Mouse (Mus musculus): ENCODE results near the gene Shroom1. TPM values are rescaled to one million over a fixed set of nuclear protein-coding genes. Genes with fewer than 3 reads are reported as not detected.
A peak's percentile ranks its signal among the peaks of the same experiment; 100 is the strongest.

Gene Shroom1
- polyA plus RNA-seq, 1 experiment, result 0.35 TPM

- Histone ChIP-seq H3K27me3 (ENCODE audit: control insufficient read depth, insufficient read depth, low read length) (no peaks in the 10 kb centered on the region), H3K4me1 (ENCODE audit: control insufficient read depth, insufficient read depth, insufficient read length) (no peaks in the 10 kb centered on the region), H3K27ac (ENCODE audit: insufficient read depth, low read length) (no peak overlapping the region), H3K4me3 (ENCODE audit: extremely low read depth, insufficient read depth, insufficient read length) (no peak overlapping the region), H3K36me3 (ENCODE audit: control insufficient read depth, insufficient read depth, low read length) (no peaks in the 10 kb centered on the region)
- TF ChIP-seq POLR2A (IDR thresholded peaks at IDR 0.05; ENCODE audit: low read depth, low read length) (no peak), CTCF (IDR thresholded peaks at IDR 0.05; ENCODE audit: extremely low read depth, insufficient read depth, insufficient read length, insufficient replicate concordance) (peak; percentile 4; the same call in 1 of the 2 replicates)
- peak in 1 of 2 experiments; percentile 30 for DNase-seq (ENCODE audit: low read depth in 1 of 2, low spot score in 2 of 2)
- 7% methylated on average over 6 of the region's 6 CpGs for WGBS
These were observed 13.1 kb upstream of the Shroom1 start for GRCm38 (mm10) chr11:53443861-53444260.

GRCm38 (mm10) chr11:53445562-53445961, 11.4 kb upstream of the Shroom1 start:
- Histone ChIP-seq H3K4me1 (ENCODE audit: control insufficient read depth, insufficient read depth, insufficient read length) (no peaks in the 10 kb centered on the region), H3K27ac (ENCODE audit: insufficient read depth, low read length) (no peak overlapping the region), H3K36me3 (ENCODE audit: control insufficient read depth, insufficient read depth, low read length) (no peaks in the 10 kb centered on the region), H3K4me3 (ENCODE audit: extremely low read depth, insufficient read depth, insufficient read length) (no peak overlapping the region), H3K27me3 (ENCODE audit: control insufficient read depth, insufficient read depth, low read length) (no peaks in the 10 kb centered on the region)
- 93% methylated on average over 13 of the region's 13 CpGs for WGBS
- TF ChIP-seq CTCF (IDR thresholded peaks at IDR 0.05; ENCODE audit: extremely low read depth, insufficient read depth, insufficient read length, insufficient replicate concordance) (no peak), POLR2A (IDR thresholded peaks at IDR 0.05; ENCODE audit: low read depth, low read length) (no peak)
- no peak for DNase-seq (ENCODE audit: low read depth in 1 of 2, low spot score in 2 of 2)

- Histone ChIP-seq H3K4me1 (ENCODE audit: control insufficient read depth, insufficient read depth, insufficient read length) (no peaks in the 10 kb centered on the region), H3K27me3 (ENCODE audit: control insufficient read depth, insufficient read depth, low read length) (no peaks in the 10 kb centered on the region), H3K4me3 (ENCODE audit: extremely low read depth, insufficient read depth, insufficient read length) (no peak overlapping the region), H3K27ac (ENCODE audit: insufficient read depth, low read length) (no peak overlapping the region), H3K36me3 (ENCODE audit: control insufficient read depth, insufficient read depth, low read length) (no peaks in the 10 kb centered on the region)
- DNase-seq (ENCODE audit: low read depth in 1 of 2, low spot score in 2 of 2), result no peak
- no peak for TF ChIP-seq POLR2A (IDR thresholded peaks at IDR 0.05; ENCODE audit: low read depth, low read length)
- TF ChIP-seq CTCF (IDR thresholded peaks at IDR 0.05; ENCODE audit: extremely low read depth, insufficient read depth, insufficient read length, insufficient replicate concordance), result no peak
- 97% methylated on average over 13 of the region's 13 CpGs for WGBS
These were observed 10.8 kb upstream of the Shroom1 start for GRCm38 (mm10) chr11:53446183-53446582.

- Histone ChIP-seq H3K4me1 (ENCODE audit: control insufficient read depth, insufficient read depth, insufficient read length) (no peaks in the 10 kb centered on the region), H3K36me3 (ENCODE audit: control insufficient read depth, insufficient read depth, low read length) (no peaks in the 10 kb centered on the region), H3K4me3 (ENCODE audit: extremely low read depth, insufficient read depth, insufficient read length) (no peak overlapping the region), H3K27me3 (ENCODE audit: control insufficient read depth, insufficient read depth, low read length) (no peaks in the 10 kb centered on the region), H3K27ac (ENCODE audit: insufficient read depth, low read length) (no peak overlapping the region)
- DNase-seq (ENCODE audit: low read depth in 1 of 2, low spot score in 2 of 2), result no peak
- WGBS, result 95% methylated on average over 8 of the region's 8 CpGs
- TF ChIP-seq POLR2A (IDR thresholded peaks at IDR 0.05; ENCODE audit: low read depth, low read length) (no peak), CTCF (IDR thresholded peaks at IDR 0.05; ENCODE audit: extremely low read depth, insufficient read depth, insufficient read length, insufficient replicate concordance) (no peak)
These were observed 9.0 kb upstream of the Shroom1 start for GRCm38 (mm10) chr11:53447996-53448395.

GRCm38 (mm10) chr11:53448529-53448928, 8.5 kb upstream of the Shroom1 start:
- WGBS, result 89% methylated on average over 1 of the region's 1 CpGs
- no peak overlapping the region for H3K27ac ChIP-seq (ENCODE audit: insufficient read depth, low read length)
- DNase-seq (ENCODE audit: low read depth in 1 of 2, low spot score in 2 of 2), result no peak
- no peaks in the 10 kb centered on the region for H3K4me1 ChIP-seq (ENCODE audit: control insufficient read depth, insufficient read depth, insufficient read length)
- H3K27me3 ChIP-seq (ENCODE audit: control insufficient read depth, insufficient read depth, low read length), result no peaks in the 10 kb centered on the region
- no peak for TF ChIP-seq POLR2A (IDR thresholded peaks at IDR 0.05; ENCODE audit: low read depth, low read length)
- no peak for TF ChIP-seq CTCF (IDR thresholded peaks at IDR 0.05; ENCODE audit: extremely low read depth, insufficient read depth, insufficient read length, insufficient replicate concordance)
- H3K36me3 ChIP-seq (ENCODE audit: control insufficient read depth, insufficient read depth, low read length), result no peaks in the 10 kb centered on the region
- no peak overlapping the region for H3K4me3 ChIP-seq (ENCODE audit: extremely low read depth, insufficient read depth, insufficient read length)

GRCm38 (mm10) chr11:53450070-53450705, 6.8 kb upstream of the Shroom1 start:
- WGBS, result 10% methylated on average over 15 of the region's 15 CpGs
- Histone ChIP-seq H3K4me3 (ENCODE audit: extremely low read depth, insufficient read depth, insufficient read length) (no peak overlapping the region), H3K27ac (ENCODE audit: insufficient read depth, low read length) (no peak overlapping the region), H3K27me3 (ENCODE audit: control insufficient read depth, insufficient read depth, low read length) (0 out of 2 replicates have a peak, but pooled peaks cover 1% of the 10 kb centered on the region), H3K4me1 (ENCODE audit: control insufficient read depth, insufficient read depth, insufficient read length) (no peaks in the 10 kb centered on the region), H3K36me3 (ENCODE audit: control insufficient read depth, insufficient read depth, low read length) (no peaks in the 10 kb centered on the region)
- no peak for DNase-seq (ENCODE audit: low read depth in 1 of 2, low spot score in 2 of 2)
- TF ChIP-seq POLR2A (IDR thresholded peaks at IDR 0.05; ENCODE audit: low read depth, low read length) (no peak), CTCF (IDR thresholded peaks at IDR 0.05; ENCODE audit: extremely low read depth, insufficient read depth, insufficient read length, insufficient replicate concordance) (no peak)

GRCm38 (mm10) chr11:53451361-53451760, 5.6 kb upstream of the Shroom1 start:
- Histone ChIP-seq H3K27me3 (ENCODE audit: control insufficient read depth, insufficient read depth, low read length) (0 out of 2 replicates have a peak, but pooled peaks cover 1% of the 10 kb centered on the region), H3K4me3 (ENCODE audit: extremely low read depth, insufficient read depth, insufficient read length) (no peak overlapping the region), H3K4me1 (ENCODE audit: control insufficient read depth, insufficient read depth, insufficient read length) (no peaks in the 10 kb centered on the region), H3K27ac (ENCODE audit: insufficient read depth, low read length) (no peak overlapping the region), H3K36me3 (ENCODE audit: control insufficient read depth, insufficient read depth, low read length) (no peaks in the 10 kb centered on the region)
- no peak for DNase-seq (ENCODE audit: low read depth in 1 of 2, low spot score in 2 of 2)
- TF ChIP-seq CTCF (IDR thresholded peaks at IDR 0.05; ENCODE audit: extremely low read depth, insufficient read depth, insufficient read length, insufficient replicate concordance) (no peak), POLR2A (IDR thresholded peaks at IDR 0.05; ENCODE audit: low read depth, low read length) (no peak)
- 73% methylated on average over 2 of the region's 2 CpGs for WGBS

All from spleen, adult 2 months (tissue).